Mouse (Mus musculus): ENCODE data around the gene Pam.

Pam gene

DNA sequence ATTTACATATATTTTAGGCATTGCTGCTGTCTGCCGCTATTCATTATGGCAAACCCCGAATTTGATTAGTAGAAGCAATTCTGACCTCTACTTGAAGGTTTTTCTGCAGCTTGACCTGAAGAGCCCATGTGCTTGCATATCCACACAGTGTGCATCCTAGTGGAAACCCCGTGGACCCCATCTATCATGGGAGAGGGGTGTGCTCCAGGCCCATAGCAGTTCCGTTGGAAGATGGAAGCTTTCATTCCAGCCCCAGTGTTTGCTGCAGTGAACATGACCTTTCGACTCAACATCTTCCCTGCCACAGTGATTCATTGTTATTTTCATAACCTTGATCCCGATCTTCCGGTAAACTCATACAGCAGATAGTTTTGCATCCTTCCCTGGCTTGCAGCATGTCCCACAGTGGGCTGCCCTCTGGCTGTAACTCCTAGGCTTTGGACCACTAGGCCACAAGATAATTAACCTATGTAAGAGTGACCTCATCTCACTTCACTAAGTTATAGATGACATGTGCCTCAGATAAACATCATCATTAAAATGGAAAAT is 191.5 kb downstream of the Pam start:
- no peak for DNase-seq

DNA sequence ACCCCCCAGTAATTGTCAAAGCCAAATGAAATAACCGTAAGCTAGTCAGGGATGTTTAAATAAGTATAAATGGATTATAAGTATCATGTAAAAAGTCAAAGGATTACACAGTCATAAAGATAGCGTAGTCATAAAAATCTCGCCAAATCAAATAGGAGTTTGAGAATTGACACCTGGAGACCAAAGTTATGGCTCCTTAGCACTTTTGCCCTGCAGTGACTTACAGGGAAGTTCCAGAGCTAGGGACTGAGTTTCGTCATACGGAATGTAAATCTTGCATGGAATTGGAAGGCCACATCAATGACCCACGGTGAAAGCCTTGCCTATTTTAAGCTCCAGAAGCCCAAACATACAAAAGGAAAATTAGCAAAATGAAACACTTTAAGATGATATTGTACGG is 192.6 kb downstream of the Pam start:
- DNase-seq, result no peak

DNA sequence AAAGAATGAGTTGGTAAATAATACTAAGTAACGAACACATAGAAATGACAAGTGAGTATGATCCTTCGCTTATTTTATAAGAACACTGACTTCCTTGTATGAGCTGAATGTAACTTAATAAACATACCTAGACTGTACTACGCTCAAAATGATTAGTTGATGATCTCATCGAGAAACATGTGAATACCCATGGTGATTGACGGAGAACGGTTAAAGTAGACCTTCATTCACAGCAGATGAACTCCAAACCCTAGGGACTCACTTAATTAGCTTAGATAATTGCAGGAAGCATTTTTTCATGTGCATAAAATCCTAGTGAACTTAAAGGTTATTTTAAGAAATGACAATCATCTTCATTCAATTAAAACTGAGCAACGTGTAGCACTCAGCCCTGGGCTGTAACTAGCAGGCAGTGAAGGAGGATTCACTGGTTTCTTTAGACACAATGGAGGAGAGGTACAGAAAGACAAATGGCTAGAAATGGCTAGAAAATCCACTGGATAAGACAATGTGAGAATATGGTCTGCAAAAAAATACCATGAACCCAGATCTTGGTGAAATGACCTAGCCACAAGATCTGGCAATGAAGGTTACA is 194.8 kb downstream of the Pam start:
- DNase-seq, result no peak

DNA sequence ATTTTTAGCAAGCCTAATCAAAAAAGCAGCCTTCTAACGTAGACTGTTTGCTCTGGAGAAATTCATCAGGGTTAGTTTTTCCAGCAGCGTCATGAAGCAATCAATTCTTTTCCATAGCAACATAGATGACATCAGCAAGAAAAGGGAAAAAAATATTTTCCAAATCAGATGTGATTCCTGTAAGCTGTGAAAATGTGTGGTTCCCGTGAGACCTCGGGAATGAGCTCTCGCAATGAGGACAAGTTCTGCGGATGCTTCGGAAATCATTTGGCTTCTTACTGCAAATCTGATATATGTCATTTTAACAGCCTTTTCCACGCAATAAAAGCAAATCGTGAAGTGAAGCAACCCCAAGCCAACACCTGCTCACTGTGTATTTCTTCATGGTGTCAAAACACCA is 207.9 kb downstream of the Pam start:
- DNase-seq, result no peak

DNA sequence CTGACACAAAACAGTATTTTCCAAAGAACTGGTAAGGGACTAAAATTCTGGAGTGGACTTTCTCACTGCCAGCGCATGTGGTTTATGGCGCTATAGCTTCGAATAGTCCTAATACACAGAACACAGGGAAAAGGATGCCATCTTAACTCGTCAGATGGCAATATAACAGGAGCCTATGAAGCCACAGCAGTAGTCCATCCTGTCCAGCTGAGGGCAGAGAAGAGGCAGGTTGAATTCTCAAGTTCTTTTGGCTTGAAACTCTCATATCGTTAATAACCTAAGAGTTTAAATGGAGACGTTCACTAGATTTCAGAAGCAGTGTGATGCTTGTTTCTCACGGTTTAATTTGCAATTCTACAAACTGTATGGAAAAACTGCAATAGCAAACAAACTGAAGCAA is 211.9 kb downstream of the Pam start:
- no peak for DNase-seq

DNA sequence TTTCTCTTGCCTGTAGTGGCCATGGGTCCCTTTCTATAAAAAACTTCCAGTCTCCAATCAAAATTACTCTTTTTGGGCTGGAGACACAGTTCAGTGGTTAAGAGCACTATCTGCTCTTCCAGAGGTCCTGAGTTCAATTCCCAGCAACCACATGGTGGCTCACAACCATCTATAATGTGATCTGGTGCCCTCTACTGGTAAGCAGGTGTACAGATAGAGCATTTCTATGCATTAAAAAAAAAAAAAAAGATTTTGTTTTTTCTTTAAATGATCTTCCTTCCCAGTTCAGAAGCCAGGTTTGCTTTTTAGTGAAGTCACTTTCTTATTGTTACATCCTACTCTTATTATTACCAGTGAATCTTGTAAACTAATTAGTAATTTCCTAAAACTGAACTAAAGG is 218.4 kb downstream of the Pam start:
- DNase-seq, result no peak

DNA sequence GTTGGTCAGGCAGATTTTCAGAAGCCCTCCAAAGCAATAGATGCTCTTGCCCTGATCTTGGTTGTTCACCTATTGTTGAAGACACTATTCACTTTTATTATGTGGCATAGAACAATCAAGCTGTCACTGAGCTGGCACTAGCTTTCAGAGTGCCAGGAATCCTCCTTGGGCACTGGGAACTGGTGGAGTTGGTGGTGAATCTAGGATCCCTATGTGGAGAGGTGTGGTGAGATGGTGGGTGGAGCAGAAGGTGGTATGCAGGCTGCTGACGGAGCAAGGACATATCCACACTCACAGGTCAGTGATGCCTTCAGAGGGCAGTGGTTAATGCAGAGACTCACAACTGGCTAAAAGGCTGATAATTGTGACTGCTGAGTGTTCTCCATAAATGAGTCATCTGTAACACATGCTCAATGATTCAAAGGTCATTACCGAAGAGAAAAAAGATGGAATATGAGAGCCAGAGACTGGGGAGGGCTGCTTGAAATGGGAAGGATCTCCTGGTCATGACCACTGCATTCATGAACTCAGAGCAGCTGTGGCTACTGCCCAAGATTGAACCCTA is 221.9 kb downstream of the Pam start:
- DNase-seq, result no peak

DNA sequence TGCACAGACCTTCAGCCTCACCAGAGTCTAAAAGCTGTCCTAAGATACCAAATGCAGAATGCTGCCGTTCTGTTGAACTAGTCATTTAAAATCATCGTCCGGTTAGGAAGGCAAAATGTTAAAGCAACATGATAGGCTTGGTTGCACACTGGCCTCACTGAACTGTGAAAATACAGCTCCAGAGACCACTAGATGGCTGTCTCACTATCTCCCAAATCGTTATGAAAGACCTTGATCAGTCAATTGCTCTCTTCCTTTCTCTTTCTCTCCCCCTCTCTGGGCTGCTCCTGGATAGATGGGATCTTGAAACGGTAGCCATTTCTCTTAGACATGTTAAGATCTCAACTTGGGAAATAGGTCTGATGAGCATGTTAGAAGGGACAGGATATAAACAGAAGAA is 223.0 kb downstream of the Pam start:
- DNase-seq, result no peak

DNA sequence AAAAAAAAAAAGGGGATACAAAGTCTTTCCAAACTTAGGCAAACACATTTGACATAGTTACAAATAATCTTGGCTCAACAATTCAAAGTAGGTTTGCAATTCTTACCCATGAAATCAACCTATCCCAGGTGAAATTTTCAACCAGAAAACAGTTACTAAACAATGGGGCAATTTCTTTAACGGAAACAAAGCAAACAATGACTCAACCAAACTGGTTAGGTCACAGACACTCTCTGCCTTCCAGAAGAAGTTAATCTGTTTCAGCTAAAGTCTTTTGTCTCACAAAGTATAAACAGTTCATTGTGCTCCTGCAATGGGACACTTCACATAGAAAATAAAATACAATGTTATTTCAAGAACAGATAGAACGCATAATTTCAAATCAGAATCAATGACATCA is 223.4 kb downstream of the Pam start:
- DNase-seq, result no peak

DNA sequence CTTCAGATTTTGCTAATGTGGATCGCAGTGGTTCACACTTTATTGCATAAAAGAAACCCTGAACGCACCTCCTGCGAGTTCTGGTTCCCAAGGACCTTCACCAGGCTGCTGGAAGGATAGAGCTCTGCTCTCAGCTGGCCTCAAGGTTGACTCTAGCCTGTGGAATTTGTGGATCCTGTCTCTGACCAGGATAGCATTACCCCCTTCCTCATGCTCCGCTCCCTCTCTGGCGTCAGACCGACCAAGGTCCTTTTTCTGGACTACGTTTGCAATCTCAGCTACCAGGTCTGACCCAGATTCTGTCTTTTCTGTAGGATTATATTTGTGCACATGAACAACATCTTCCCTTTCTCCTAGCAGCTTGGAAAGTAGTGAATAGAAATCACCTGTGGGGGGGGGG is 231.3 kb downstream of the Pam start:
- DNase-seq, result no peak

DNA sequence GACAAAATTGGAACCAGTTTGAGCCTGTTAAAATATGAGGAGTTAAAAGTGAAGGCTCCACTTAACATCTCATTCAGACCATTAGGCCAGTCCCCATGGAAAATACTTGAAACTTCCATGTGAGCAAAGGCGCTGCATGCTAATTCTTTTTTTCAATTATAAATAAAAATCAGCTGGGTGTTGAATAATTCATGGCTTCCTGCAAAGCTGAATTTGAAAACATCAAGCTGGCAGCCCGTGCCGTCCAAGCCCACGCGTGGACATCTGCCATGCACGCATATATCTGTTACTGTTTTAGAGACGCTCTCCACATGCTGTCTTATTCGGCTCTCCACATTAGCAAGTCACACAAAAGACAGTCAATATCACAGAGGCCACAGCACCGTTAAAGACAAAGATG is 232.3 kb downstream of the Pam start:
- no peak for DNase-seq

DNA sequence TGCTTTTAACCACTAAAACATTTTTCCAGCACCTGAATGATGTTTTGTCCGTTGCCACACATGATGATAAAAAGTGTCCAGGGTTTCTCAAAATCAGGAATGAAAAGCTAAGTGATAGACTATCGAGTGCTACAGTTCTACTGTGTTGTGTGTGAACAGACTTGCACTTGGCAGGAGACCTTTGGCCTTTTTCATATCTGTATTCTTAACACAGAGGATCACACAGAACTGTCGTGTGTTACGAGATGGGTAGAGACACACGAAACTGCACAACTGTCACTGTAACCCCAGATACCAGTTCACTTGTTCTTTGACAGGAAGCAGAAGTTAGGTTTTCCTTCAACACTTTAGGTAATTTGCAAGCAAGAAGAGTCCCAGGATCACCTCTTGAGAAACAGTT is 232.7 kb downstream of the Pam start:
- no peak for DNase-seq

DNA sequence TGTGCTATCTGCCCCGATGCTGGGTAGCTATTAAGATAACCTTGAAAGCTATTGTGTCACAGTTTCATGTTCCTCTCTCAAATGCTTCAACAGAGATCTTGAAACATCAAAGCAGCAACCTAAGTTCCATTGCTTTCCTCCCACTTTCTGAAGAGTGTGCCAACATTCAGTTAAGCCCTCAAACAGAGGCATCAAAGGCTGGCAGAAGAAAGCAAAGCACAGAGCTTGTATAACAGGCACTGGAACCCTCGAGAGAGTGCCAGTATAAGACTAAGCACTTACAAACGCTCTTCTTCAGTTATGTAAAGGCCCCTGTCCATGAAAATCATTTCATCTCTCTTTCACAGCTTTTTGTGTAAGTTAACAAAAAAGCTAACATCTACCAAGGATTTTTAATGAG is 241.2 kb downstream of the Pam start:
- no peak for DNase-seq

DNA sequence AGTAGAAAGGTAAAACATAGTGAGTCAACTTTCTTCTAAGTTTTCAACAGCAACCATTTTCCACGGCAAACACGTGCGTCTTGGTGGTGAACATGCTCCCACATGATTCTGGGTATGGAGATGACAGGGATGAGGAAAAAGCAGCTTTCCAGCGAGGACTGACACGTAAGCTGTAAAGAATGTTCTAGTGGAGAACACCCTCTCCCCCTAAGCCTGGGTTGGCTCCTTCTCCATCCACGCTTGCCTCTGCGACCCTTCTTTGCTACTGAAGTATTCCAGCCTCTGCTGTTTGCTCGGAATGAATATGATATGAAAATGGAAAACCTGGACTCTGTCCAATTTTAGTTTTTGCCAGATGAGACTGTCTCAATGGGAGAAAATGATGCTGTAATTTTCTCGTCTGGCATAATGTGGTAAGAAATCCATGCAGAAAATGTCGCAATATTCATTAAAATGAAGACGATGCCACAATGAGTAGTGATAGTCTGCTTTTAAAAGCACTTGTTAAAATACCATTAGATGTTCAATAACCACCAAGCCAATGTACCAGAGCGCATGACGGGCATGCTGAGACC is 243.8 kb downstream of the Pam start:
- no peak for DNase-seq

DNA sequence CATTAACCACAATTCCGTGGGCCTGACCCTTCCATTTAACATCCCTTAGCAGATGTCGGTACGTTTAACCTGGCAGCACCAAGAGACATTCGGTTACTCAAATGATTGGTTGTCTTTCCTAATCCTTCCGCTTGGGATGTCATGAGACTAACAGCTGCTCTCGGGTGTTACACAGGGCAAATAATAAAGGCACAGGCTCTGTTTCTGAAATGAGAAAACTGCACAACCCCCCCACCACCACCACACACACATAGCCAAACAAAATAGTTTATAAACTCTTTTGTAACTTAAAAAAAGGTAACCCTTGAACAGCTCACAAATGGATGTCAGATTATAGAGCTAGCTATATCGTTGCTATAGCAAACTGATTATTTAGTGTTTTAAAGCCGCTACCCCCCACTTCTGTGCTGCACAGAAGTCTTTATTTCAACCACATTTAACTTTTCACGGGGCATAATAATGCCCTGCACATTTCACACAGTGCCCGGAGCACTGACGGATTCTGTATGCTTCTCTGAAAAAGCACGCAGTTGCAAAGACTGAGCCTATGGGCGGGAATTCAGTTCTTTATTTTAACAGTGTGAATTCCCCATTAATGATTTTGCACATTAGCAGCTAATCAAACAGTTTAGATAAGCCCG is 246.7 kb downstream of the Pam start:
- DNase-seq, result no peak

DNA sequence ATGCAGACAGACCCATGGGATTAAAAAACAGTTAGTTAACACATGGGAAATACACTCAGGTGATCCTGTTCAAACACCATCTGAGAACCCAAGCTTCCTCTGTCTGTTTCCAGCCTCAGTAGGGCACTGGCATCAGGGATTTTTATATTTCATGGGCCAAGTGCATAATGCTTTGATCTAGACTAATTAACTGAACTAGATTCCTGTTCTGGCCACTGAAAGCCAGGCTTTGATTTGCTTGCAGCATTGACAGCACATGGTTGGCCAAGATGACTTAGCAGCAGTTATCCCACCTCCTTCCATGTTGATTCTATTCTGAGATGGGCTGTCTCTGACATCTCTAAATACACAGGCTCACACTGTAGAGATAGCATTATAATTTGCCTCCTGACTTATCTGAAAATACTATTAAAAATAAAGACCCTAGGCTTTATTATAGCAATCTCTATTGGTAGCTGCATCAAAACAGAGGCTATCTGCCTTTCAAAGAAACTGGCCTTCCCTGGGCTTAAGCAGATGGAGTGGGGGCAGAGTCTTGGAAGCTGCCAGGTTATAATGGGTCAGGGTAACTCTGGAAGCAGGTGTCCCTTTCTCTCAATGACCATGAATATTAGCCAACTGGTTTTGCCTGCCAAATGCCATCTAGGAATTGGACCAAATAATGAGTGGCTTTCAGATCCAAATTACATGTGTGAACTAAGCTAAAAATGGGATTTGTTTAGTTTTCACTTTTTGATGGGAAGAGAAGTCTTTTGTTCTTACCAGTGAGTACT is 252.0 kb downstream of the Pam start:
- DNase-seq, result no peak

DNA sequence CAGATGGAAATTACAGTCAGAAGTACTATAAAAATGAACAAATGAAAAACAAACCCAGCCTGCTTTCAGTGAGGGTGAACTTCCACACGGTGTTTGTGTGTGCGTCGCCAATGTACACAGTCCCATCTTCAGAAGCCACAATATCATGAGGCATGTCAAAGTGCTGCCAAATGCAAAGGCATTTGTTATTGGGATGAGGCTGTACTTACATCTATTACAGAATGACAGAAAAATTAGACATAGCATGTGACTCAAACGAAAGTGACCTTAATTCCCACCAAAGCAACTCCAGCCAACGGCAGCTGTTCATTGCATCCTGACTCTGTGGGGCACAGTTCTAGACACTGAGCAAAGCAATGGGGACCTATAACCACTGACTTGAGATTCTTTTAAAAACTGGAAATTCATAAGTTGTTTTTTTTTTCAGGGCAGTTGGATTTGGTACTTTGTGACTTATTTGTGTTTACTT is 261.1 kb downstream of the Pam start:
- no peak for DNase-seq

DNA sequence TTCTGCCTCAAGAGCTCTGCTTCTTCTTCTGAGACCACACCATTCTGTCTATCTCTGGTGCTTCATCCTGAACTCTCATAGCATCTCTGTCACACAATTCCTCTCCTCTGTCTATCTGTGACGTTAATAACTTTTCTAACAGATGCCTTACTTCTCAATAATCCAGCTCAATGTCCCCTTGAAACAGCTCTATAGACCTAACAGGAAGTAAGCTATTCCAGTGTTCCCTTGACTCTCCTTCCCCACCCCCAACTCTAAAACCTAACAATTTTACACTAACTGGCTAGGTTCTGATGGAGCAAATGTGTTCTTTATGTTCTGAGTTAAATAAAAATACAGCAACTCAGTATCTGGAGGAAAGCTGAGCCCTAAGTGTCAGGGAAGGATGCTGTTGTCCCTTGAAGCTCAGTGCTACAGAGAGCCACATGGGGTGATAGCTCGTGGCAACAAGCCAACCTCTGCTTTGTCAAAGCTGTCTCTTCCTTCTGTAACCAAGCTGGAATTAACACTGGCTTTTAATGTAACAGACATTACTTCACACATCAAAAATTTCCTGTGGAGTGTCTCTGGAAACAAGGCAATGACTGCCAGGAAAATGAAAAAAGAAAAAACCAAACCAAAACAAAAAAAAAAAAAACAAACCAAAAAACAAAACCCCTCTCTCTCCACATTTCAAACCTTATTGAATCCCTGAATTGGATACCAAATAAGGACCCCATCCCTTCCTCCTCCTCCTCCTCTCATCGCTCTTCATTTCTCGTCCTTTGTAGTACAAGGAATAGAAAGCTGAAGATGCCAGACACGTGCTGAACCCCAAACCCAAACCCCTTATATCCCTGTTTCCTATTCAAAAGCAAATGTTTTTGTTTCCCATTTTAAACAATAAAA is 261.7 kb downstream of the Pam start:
- no peak for DNase-seq

DNA sequence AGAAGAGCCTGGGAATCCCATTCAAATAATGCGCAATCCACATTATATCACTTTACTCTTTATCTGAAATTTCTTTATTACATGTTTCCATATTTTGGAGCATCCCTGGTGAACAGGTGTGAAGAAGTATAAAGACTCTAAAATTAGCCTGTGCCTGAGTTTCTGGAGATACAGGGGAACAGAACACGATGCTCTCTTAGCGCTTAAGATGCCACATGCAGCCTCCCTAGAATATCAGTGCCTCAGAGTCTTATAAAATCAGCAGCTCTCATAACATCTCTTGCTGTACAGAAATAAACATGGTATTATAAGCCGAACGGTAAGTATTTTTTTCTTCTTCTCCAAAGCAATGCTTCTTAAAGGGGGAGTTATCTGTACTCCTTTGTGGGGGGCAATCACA is 267.4 kb downstream of the Pam start:
- DNase-seq, result no peak

DNA sequence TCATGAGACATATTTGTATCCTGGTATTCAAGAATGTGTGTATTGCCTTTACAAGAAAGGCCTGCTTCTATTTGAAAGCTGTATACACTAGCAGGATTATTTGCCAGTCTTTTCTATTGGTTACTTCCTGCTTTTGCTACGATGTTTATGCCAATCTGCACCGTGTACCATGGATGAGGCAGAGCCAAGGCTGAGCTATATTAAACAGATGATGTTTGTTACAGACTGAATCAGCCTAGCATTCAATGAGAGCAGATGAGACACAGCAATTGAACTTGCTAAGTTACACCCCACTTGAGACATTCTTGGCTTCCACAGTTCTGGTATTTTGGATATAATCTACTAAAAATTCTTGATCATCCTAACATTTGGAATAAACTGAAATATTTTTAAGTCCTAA is 267.9 kb downstream of the Pam start:
- DNase-seq, result no peak

DNA sequence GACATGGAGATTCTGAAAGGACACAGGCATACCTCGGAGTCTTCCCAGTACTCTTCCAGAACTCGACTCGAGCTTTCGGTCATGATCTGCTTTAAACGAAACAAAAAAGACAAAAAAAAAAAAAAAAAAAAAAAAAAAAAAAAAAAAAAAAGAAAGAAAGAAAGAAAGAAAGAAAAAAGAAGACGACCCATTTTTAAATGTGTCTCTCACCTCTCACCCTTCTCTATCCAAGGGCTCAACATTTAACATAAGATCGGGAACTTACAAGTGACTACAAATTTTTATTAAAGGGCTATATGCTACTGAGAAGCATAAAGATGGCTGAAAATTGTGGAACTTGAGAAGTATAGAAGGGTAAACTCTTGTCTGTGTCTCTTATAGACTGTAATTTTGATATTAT is 272.5 kb downstream of the Pam start:
- DNase-seq, result no peak

DNA sequence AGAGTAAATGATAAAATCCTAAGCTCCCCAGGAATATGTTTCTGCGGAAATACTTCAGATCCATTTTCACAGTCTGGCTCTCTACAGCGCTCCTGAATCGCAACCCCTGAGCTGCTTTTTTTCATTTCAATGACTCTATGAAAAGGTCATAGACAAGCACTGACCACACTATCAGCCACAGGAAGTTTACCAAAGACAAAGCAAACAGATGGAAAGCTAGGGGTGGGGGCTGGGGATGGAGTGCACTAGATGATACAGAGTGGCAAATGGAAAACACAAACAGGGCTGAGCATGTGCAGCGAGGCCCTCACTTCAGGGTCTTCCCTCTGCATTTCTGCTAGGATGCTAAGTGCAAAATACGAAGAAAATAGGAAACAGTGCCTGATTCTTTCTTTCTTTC is 273.2 kb downstream of the Pam start:
- no peak for DNase-seq

Data from spleen, adult 18-20 months (tissue).